Mouse (Mus musculus) brain, embryonic 14.5 days (tissue): Measurements from ENCODE around the gene Npff. TPM values are rescaled to one million over a fixed set of nuclear protein-coding genes. Genes with fewer than 3 reads are reported as not detected.

Source experiments
- DNase-seq: peaks from one replicate; pipeline ENCODE4 v3.0.0-alpha.2; 2011; ENCODE audit warnings: low read depth
- CTCF ChIP-seq: fragments of 200-500 bp; IDR thresholded peaks from 2 replicates; pipeline ENCODE4 v1.5.1; 2012; ENCODE audit warnings: inconsistent platforms, mild to moderate bottlenecking, moderate library complexity, borderline replicate concordance; ENCODE audit not compliant: insufficient read depth, insufficient read length; ENCODE audit errors: extremely low read depth
- POLR2A ChIP-seq: fragments of 200-500 bp; IDR thresholded peaks from 2 replicates; pipeline ENCODE4 v1.6.1; 2012; ENCODE audit warnings: mild to moderate bottlenecking, inconsistent platforms, borderline replicate concordance; ENCODE audit not compliant: poor library complexity, insufficient read depth, insufficient read length, severe bottlenecking; ENCODE audit errors: extremely low read depth
- polyA plus RNA-seq: library from polyadenylated mRNA; depleted of rRNA; stranded (reverse); fragments of >200 nt; gene quantifications from 2 replicates; pipeline ENCODE4 v1.2.3, GENCODE M21; 2012

The Npff gene
- polyA plus RNA-seq, 1 experiment, result 7.1 TPM

DNA sequence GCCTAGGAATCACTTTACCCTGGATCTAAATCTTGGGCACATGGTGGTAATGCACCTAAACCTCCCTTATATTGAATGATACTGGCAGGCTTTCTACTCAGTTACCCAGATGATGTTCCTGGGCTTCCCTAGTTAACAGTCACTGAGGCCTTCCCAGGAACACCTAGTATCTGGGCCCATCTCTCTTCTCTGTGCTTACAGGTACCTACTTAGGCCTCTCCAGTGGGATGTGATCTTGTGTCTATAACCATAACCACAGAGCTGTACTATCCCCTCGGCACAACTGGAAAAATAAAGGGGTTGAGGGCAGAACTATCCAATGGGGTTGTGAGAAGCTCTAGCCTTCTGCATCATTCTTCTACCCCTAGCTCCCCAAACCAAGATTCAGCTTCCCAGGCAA, 17.9 kb downstream of the Npff start:
- TF ChIP-seq POLR2A (no peak), CTCF (no peak)
- no peak for DNase-seq

GRCm38 (mm10) chr15:102506464-102506830, 18.3 kb downstream of the Npff start:
- no peak for DNase-seq
- no peak for TF ChIP-seq CTCF
- no peak for TF ChIP-seq POLR2A

GRCm38 (mm10) chr15:102505770-102506463, 18.8 kb downstream of the Npff start:
- TF ChIP-seq CTCF (no peak), POLR2A (no peak)
- no peak for DNase-seq

- DNase-seq, result no peak
- TF ChIP-seq POLR2A, result no peak
These were observed 19.5 kb downstream of the Npff start for GRCm38 (mm10) chr15:102505073-102505769.

DNA sequence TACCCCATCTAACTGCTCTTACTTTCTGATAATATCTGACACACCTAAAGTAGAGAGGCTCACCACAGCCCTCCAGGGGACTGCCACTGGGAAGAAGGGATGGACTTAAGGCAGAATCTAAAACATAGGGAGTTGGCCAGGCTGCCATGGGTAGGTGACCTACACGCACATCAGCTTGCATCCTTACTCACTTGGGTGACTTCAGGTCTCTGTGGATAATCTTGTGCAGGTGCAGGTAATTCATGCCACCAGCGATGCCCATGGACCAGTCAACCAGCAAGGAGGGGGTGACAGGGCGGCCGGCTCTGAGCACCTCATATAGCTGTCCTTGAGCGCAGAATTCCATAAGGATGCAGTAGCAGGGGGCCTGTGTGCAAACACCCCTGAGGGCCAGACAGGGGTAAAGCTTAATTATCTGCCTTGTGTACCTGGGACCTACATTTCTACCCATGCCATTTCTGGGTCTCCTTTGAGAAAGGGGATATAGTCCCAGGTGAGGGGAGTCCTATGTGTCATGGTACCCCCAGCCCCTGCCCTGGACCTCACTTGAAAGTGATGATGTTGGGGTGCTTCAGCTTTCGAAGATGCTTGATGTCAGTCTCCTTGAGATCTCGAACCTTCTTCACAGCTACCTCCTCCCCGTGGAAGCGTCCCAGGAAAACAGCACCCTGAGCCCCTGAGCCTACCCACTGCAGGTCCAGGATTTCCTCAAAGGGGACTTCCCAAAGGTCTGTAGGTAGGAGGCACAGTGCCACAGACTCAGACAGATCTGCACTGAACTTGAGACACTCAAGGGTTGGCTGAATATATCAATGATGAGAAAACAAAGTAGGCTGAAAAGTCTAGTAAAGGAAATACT, 20.6 kb downstream of the Npff start:
- no peak for TF ChIP-seq POLR2A
- TF ChIP-seq CTCF, result no peak
- DNase-seq, result no peak

GRCm38 (mm10) chr15:102503447-102503846, 21.3 kb downstream of the Npff start, which contains the start of gene Gm10337:
Gm10337 (plus strand) TSS chr15:102503722.
- DNase-seq, result no peak
- TF ChIP-seq CTCF (no peak), POLR2A (no peak)

DNA sequence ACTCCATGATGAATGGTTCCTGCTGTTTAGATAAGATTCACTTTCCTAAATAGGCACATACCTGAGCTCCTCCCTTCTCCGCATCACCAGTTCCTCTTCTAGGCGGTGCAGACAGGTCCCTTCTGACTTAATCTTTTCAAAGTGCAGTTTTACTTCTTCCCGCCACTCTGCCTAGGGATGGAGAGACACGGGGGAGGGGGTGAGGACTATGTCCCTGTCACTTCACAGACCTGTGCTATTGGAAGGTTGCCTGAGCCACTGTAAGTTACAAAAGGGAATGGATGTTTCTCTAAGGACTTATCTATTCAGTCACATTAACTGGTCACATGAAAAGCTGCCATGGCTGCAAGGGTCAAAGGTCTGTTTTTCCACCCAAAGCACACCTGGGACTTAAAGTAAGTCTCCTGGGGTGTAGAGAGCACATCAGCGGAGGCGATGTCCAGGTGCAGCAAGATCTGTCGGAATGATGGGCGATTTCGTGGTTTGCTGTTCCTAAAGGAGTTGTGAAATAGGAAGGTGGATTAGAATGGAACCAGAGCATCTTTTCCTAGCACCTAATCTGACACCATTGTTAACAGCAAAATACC, 22.4 kb downstream of the Npff start:
- no peak for DNase-seq
- TF ChIP-seq CTCF (no peak), POLR2A (no peak)

- TF ChIP-seq POLR2A (no peak), CTCF (no peak)
- no peak for DNase-seq
These were observed 23.5 kb downstream of the Npff start for GRCm38 (mm10) chr15:102501084-102501814.

DNA sequence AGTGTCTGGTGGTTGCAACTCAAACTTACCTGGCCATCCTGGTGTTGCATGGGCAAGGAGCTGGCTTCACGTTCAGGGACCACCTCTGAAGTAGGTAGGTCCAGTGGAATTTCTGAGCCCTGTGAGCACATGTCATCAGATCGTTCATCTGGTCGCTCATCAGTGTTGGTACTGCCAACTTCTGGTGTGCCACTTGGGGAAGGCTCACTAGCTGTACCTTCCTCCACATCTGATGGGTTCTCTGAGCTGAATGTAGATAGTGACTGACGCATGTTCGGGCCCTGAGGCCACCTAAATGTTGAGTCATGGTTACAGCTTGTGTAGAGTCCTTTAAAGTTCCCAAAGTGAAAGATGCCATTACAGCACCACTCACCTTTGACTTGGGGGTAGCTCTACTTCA, 24.3 kb downstream of the Npff start:
- no peak for DNase-seq
- TF ChIP-seq CTCF, result no peak
- no peak for TF ChIP-seq POLR2A

GRCm38 (mm10) chr15:102499851-102500250, 24.9 kb downstream of the Npff start:
- no peak for DNase-seq
- no peak for TF ChIP-seq POLR2A
- no peak for TF ChIP-seq CTCF
